Mouse (Mus musculus): ENCODE measurements around the gene Dgat2.

DNA sequence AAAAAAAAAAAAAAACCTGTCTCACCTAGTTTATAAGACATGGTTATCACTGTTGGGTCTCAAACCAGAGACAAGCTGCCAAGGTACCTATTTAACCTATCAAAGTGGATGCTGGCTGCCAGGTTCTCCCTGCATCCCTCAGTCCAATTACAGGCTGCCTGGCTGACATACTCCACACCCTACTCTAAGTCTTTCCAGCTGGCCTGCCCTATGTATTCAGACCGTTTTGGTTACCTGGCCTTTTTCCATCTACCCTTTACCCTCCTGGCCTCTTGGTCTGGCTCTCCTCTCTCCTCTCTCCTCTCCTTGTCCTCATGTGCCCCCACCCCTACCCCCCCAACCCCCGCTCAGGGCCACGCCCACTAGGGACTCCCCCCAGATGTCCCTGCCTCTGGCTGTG, 65.7 kb downstream of the Dgat2 start:
- TF ChIP-seq CTCF (IDR thresholded peaks at IDR 0.05; ENCODE audit: extremely low read depth, insufficient read depth, low read length) (no peak), POLR2A (IDR thresholded peaks at IDR 0.05; ENCODE audit: extremely low read depth, insufficient read depth, low read length) (no peak)
